Mouse (Mus musculus): ENCODE data around the gene Aff4. TPM values are rescaled to one million over a fixed set of nuclear protein-coding genes. Genes with fewer than 3 reads are reported as not detected.

The Aff4 gene
- total RNA-seq, 1 experiment: 97.2 TPM

- DNase-seq (ENCODE audit: low read depth, low spot score): no peak
- in situ Hi-C loops (cut with MboI; ENCODE audit: low sequenced_read_pairs in 2 of 2, unreplicated experiment in 2 of 2): no loop called here
- H3K36me3 ChIP-seq (ENCODE audit: control insufficient read depth, insufficient read depth, low read length, poor library complexity, severe bottlenecking): no peaks in the 10 kb centered on the region
- peaks cover under 1 to 3% of the 10 kb centered on the region in 2 experiments; a peak in 3 of 4 replicates for H3K4me1 ChIP-seq (ENCODE audit: control insufficient read depth in 2 of 2, insufficient read depth in 2 of 2, low read length in 2 of 2, poor library complexity in 1 of 2)
- no peak overlapping the region for H3K9ac ChIP-seq (ENCODE audit: insufficient read depth, low read depth, low read length, poor library complexity, severe bottlenecking)
- no peak overlapping the region for H3K27ac ChIP-seq (ENCODE audit: insufficient read depth, low read depth, low read length, poor library complexity, severe bottlenecking)
- no peaks in the 10 kb centered on the region for H3K9me3 ChIP-seq (ENCODE audit: control insufficient read depth, insufficient read depth, low read depth, low read length)
- H3K4me3 ChIP-seq (ENCODE audit: insufficient read depth in 1 of 2, low read depth in 1 of 2, low read length in 2 of 2, poor library complexity in 1 of 2, severe bottlenecking in 1 of 2): no peak overlapping the region
- no peak for TF ChIP-seq ZNF384 (IDR thresholded peaks at IDR 0.05; ENCODE audit: low read depth, low read length)
- no peak for TF ChIP-seq CHD2 (IDR thresholded peaks at IDR 0.05; ENCODE audit: low read depth, low read length)
- no peak for TF ChIP-seq ZC3H11A (IDR thresholded peaks at IDR 0.05; ENCODE audit: borderline replicate concordance, low read depth, low read length)
- TF ChIP-seq HCFC1 (IDR thresholded peaks at IDR 0.05; ENCODE audit: borderline replicate concordance, insufficient read depth, low read length): no peak
- TF ChIP-seq MAFK (IDR thresholded peaks at IDR 0.05; ENCODE audit: insufficient read depth, low read depth, low read length): no peak
These were observed 111.1 kb downstream of the Aff4 start for GRCm38 (mm10) chr11:53461727-53462126.

GRCm38 (mm10) chr11:53463551-53464424 is 113.2 kb downstream of the Aff4 start:
- Histone ChIP-seq H3K4me1 (ENCODE audit: control insufficient read depth in 2 of 2, insufficient read depth in 2 of 2, low read length in 2 of 2, poor library complexity in 1 of 2) (peaks cover 3 to 5% of the 10 kb centered on the region in 2 experiments; a peak in 3 of 4 replicates), H3K4me3 (ENCODE audit: insufficient read depth in 1 of 2, low read depth in 1 of 2, low read length in 2 of 2, poor library complexity in 1 of 2, severe bottlenecking in 1 of 2) (peak overlapping the region; percentile 42 to 65; a peak in 3 of 4 replicates), H3K36me3 (ENCODE audit: control insufficient read depth, insufficient read depth, low read length, poor library complexity, severe bottlenecking) (no peaks in the 10 kb centered on the region), H3K27ac (ENCODE audit: insufficient read depth, low read depth, low read length, poor library complexity, severe bottlenecking) (no peak overlapping the region), H3K9ac (ENCODE audit: insufficient read depth, low read depth, low read length, poor library complexity, severe bottlenecking) (peak overlapping the region; percentile 31; the same call in 1 of the 2 replicates), H3K9me3 (ENCODE audit: control insufficient read depth, insufficient read depth, low read depth, low read length) (no peaks in the 10 kb centered on the region)
- TF ChIP-seq MAFK (IDR thresholded peaks at IDR 0.05; ENCODE audit: insufficient read depth, low read depth, low read length): no peak
- TF ChIP-seq HCFC1 (IDR thresholded peaks at IDR 0.05; ENCODE audit: borderline replicate concordance, insufficient read depth, low read length): no peak
- TF ChIP-seq ZC3H11A (IDR thresholded peaks at IDR 0.05; ENCODE audit: borderline replicate concordance, low read depth, low read length): no peak
- TF ChIP-seq CHD2 (IDR thresholded peaks at IDR 0.05; ENCODE audit: low read depth, low read length): no peak
- no peak for TF ChIP-seq ZNF384 (IDR thresholded peaks at IDR 0.05; ENCODE audit: low read depth, low read length)
- in situ Hi-C loops (cut with MboI; ENCODE audit: low sequenced_read_pairs in 2 of 2, unreplicated experiment in 2 of 2): no loop called here
- no peak for DNase-seq (ENCODE audit: low read depth, low spot score)

- no peaks in the 10 kb centered on the region for H3K36me3 ChIP-seq (ENCODE audit: control insufficient read depth, insufficient read depth, low read length, poor library complexity, severe bottlenecking)
- DNase-seq (ENCODE audit: low read depth, low spot score): peak; percentile 80
- peaks cover 3 to 5% of the 10 kb centered on the region in 2 experiments; a peak in 3 of 4 replicates for H3K4me1 ChIP-seq (ENCODE audit: control insufficient read depth in 2 of 2, insufficient read depth in 2 of 2, low read length in 2 of 2, poor library complexity in 1 of 2)
- no peak for TF ChIP-seq ZNF384 (IDR thresholded peaks at IDR 0.05; ENCODE audit: low read depth, low read length)
- TF ChIP-seq MAFK (IDR thresholded peaks at IDR 0.05; ENCODE audit: insufficient read depth, low read depth, low read length): peak; percentile 67; the same call in 1 of the 2 replicates
- TF ChIP-seq HCFC1 (IDR thresholded peaks at IDR 0.05; ENCODE audit: borderline replicate concordance, insufficient read depth, low read length): peak; percentile 36; the same call in 1 of the 2 replicates
- in situ Hi-C loops (cut with MboI; ENCODE audit: low sequenced_read_pairs in 2 of 2, unreplicated experiment in 2 of 2): no loop called here
- peak overlapping the region; percentile 62 to 71 for H3K4me3 ChIP-seq (ENCODE audit: insufficient read depth in 1 of 2, low read depth in 1 of 2, low read length in 2 of 2, poor library complexity in 1 of 2, severe bottlenecking in 1 of 2)
- H3K27ac ChIP-seq (ENCODE audit: insufficient read depth, low read depth, low read length, poor library complexity, severe bottlenecking): no peak overlapping the region
- peak overlapping the region; percentile 62 for H3K9ac ChIP-seq (ENCODE audit: insufficient read depth, low read depth, low read length, poor library complexity, severe bottlenecking)
- H3K9me3 ChIP-seq (ENCODE audit: control insufficient read depth, insufficient read depth, low read depth, low read length): no peaks in the 10 kb centered on the region
These were observed 115.8 kb downstream of the Aff4 start for GRCm38 (mm10) chr11:53466231-53466971.

GRCm38 (mm10) chr11:53469294-53469967 is 118.8 kb downstream of the Aff4 start:
- no peak overlapping the region for H3K4me3 ChIP-seq (ENCODE audit: insufficient read depth in 1 of 2, low read depth in 1 of 2, low read length in 2 of 2, poor library complexity in 1 of 2, severe bottlenecking in 1 of 2)
- in situ Hi-C loops (cut with MboI; ENCODE audit: low sequenced_read_pairs in 2 of 2, unreplicated experiment in 2 of 2): no loop called here

More at GRCm38 (mm10) chr11:53469294-53469967, 118.8 kb downstream of the Aff4 start:
- Histone ChIP-seq H3K9ac (ENCODE audit: insufficient read depth, low read depth, low read length, poor library complexity, severe bottlenecking) (no peak overlapping the region), H3K36me3 (ENCODE audit: control insufficient read depth, insufficient read depth, low read length, poor library complexity, severe bottlenecking) (no peaks in the 10 kb centered on the region), H3K27ac (ENCODE audit: insufficient read depth, low read depth, low read length, poor library complexity, severe bottlenecking) (no peak overlapping the region), H3K9me3 (ENCODE audit: control insufficient read depth, insufficient read depth, low read depth, low read length) (no peaks in the 10 kb centered on the region), H3K4me1 (ENCODE audit: control insufficient read depth in 2 of 2, insufficient read depth in 2 of 2, low read length in 2 of 2, poor library complexity in 1 of 2) (peaks cover 3 to 5% of the 10 kb centered on the region in 2 experiments; a peak in 3 of 4 replicates)
- TF ChIP-seq ZC3H11A (IDR thresholded peaks at IDR 0.05; ENCODE audit: borderline replicate concordance, low read depth, low read length) (no peak), MAFK (IDR thresholded peaks at IDR 0.05; ENCODE audit: insufficient read depth, low read depth, low read length) (no peak), ZNF384 (IDR thresholded peaks at IDR 0.05; ENCODE audit: low read depth, low read length) (no peak), HCFC1 (IDR thresholded peaks at IDR 0.05; ENCODE audit: borderline replicate concordance, insufficient read depth, low read length) (no peak), CHD2 (IDR thresholded peaks at IDR 0.05; ENCODE audit: low read depth, low read length) (no peak)
- no peak for DNase-seq (ENCODE audit: low read depth, low spot score)
